Mouse (Mus musculus) forebrain, embryonic 14.5 days (tissue): ENCODE data around the gene Clasp2. TPM values are rescaled to one million over a fixed set of nuclear protein-coding genes. Genes with fewer than 3 reads are reported as not detected.

ENCODE experiments used
- ATAC-seq: fragments of 200-750 bp; cut with Nextera tagmentation; 2 replicates; pipeline ENCODE4 v1.8.0; 2017; ENCODE audit warnings: mild to moderate bottlenecking, moderate library complexity
- DNase-seq: peaks from one replicate; pipeline ENCODE4 v3.0.0-alpha.2; 2015; ENCODE audit warnings: low spot score
- H3K27ac ChIP-seq: fragments of 300-500 bp; sonication (generic); 2 replicates; pipeline ENCODE4 v1.5.1; 2014; ENCODE audit warnings: low read depth, mild to moderate bottlenecking, control low read depth, low read length, moderate library complexity
- H3K27me3 ChIP-seq: fragments of 300-500 bp; sonication (generic); replicated peaks from 2 replicates; pipeline ENCODE4 v1.6.1; 2014; ENCODE audit warnings: low read length, control low read depth, mixed read lengths; ENCODE audit not compliant: control insufficient read depth, insufficient read depth
- H3K36me3 ChIP-seq: fragments of 300-500 bp; sonication (generic); 2 replicates; pipeline ENCODE4 v1.6.1; 2014; ENCODE audit warnings: low read length, control low read depth; ENCODE audit not compliant: control insufficient read depth, insufficient read depth
- H3K4me1 ChIP-seq: fragments of 300-500 bp; sonication (generic); 2 replicates; pipeline ENCODE4 v1.6.1; 2014; ENCODE audit warnings: antibody characterized with exemption, low read length, control low read depth; ENCODE audit not compliant: control insufficient read depth, insufficient read depth
- H3K4me2 ChIP-seq: fragments of 300-500 bp; sonication (generic); 2 replicates; pipeline ENCODE4 v1.6.1; 2014; ENCODE audit warnings: mild to moderate bottlenecking, control low read depth, low read length
- H3K4me3 ChIP-seq: fragments of 300-500 bp; sonication (generic); 2 replicates; pipeline ENCODE4 v1.5.1; 2014; ENCODE audit warnings: low read depth, low read length, control low read depth
- H3K9ac ChIP-seq: fragments of 300-500 bp; sonication (generic); 2 replicates; pipeline ENCODE4 v1.6.1; 2014; ENCODE audit warnings: mild to moderate bottlenecking, low read length, control low read depth, moderate library complexity
- H3K9me3 ChIP-seq: fragments of 300-500 bp; sonication (generic); replicated peaks from 2 replicates; pipeline ENCODE4 v1.6.1; 2016; ENCODE audit warnings: low read length, control low read depth, mixed read lengths; ENCODE audit not compliant: control insufficient read depth
- WGBS: fragments of 180-500 bp; shearing (Covaris S2); extraction: QIAGEN DNeasy Blood & Tissue Kit; methylation state at CpG from one replicate; pipeline ENCODE4 v1.1.7; 2014; 5-methylcytosine and 5-hydroxymethylcytosine counted together
- polyA plus RNA-seq: library from polyadenylated mRNA; unstranded; fragments of >200 nt; fragmentation: Nextera tagmentation; extraction: Ambion mirVana; gene quantifications from 2 replicates; pipeline ENCODE4 v1.2.1, GENCODE M21; 2014

Gene Clasp2
- polyA plus RNA-seq, 1 experiment from 2014 or later: 86.2 TPM

DNA sequence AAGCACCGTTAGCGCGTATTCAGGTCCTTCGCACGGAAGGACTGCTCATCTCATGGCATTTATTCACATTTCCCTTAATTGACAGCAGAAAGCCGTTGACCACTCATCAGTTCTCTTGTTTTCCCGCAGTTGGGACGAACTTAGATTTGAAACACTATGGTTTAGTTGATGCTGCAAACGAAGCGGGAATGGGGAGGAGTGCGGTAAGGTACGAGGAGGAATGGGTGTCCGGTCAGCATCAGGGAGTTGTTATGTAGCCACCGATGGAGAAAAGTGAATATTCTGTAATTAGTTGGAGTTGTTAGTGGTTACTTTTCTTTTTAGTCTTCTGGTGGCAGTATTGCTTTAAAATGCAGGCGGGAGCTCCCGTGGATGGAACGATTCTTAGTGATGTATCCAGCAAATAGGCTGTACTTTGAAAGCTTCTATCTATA lies 1.1 kb downstream of the Clasp2 start:
- H3K9ac ChIP-seq: peak overlapping the region; percentile 76
- peak overlapping the region; percentile 79 for H3K4me2 ChIP-seq
- no peak for ATAC-seq
- no peaks in the 10 kb centered on the region for H3K27me3 ChIP-seq
- DNase-seq: peak; percentile 76
- WGBS: 2% methylated on average over 17 of the region's 17 CpGs
- peak overlapping the region; percentile 92 for H3K4me3 ChIP-seq
- no peaks in the 10 kb centered on the region for H3K36me3 ChIP-seq
- H3K4me1 ChIP-seq: peaks cover 4% of the 10 kb centered on the region; the same call in 1 of the 2 replicates
- no peak overlapping the region for H3K27ac ChIP-seq
- H3K9me3 ChIP-seq: no peaks in the 10 kb centered on the region

DNA sequence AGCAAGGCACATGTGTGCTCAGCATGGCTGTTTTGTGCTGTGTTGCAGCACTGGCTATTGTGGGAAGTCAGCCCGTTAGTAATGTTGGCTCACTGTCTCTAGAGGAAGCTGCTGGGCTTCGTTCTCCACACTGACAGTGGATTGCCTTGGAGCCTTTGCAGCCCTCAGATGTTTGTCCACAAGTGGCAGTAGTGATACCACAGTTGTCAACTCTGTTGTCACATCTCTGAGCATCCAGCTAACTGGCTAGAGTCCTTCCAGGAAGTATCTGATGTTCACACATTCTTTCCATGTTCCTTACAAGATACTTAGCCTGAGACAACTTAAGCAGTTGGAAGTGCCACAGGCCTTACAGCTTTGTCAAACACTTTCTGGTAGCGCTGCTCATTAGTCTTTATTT lies 2.0 kb downstream of the Clasp2 start:
- ATAC-seq: no peak
- Histone ChIP-seq H3K27me3 (no peaks in the 10 kb centered on the region), H3K4me1 (peaks cover 4% of the 10 kb centered on the region; the same call in 1 of the 2 replicates), H3K36me3 (no peaks in the 10 kb centered on the region), H3K4me3 (no peak overlapping the region), H3K9me3 (no peaks in the 10 kb centered on the region), H3K27ac (no peak overlapping the region), H3K4me2 (no peak overlapping the region; the same call in 1 of the 2 replicates), H3K9ac (no peak overlapping the region)
- no peak for DNase-seq
- 41% methylated on average over 3 of the region's 3 CpGs for WGBS

DNA sequence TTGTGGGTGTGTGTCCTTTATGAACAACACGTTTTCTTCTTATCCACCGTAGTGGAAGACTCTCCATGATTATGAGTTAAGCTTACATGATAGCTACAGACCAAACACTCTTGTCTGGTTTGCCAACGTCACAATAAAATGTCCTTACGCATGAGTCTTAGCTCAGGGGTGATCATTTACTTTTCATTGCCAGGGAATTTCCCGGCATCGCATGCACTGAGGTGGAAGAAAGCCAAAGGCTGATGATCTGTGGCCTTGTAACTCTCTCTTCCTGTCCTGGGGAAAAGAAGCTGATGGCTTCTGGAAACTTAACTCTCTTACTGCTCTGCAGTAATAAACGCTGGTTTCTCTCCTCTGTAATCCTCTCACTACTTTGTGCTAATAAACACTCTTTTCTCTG lies 8.1 kb downstream of the Clasp2 start:
- Histone ChIP-seq H3K9ac (no peak overlapping the region), H3K27me3 (no peaks in the 10 kb centered on the region), H3K9me3 (no peaks in the 10 kb centered on the region), H3K4me3 (no peak overlapping the region), H3K27ac (no peak overlapping the region), H3K36me3 (no peaks in the 10 kb centered on the region), H3K4me2 (no peak overlapping the region), H3K4me1 (no peaks in the 10 kb centered on the region)
- WGBS: 43% methylated on average over 7 of the region's 7 CpGs
- DNase-seq (no peak), ATAC-seq (no peak)

DNA sequence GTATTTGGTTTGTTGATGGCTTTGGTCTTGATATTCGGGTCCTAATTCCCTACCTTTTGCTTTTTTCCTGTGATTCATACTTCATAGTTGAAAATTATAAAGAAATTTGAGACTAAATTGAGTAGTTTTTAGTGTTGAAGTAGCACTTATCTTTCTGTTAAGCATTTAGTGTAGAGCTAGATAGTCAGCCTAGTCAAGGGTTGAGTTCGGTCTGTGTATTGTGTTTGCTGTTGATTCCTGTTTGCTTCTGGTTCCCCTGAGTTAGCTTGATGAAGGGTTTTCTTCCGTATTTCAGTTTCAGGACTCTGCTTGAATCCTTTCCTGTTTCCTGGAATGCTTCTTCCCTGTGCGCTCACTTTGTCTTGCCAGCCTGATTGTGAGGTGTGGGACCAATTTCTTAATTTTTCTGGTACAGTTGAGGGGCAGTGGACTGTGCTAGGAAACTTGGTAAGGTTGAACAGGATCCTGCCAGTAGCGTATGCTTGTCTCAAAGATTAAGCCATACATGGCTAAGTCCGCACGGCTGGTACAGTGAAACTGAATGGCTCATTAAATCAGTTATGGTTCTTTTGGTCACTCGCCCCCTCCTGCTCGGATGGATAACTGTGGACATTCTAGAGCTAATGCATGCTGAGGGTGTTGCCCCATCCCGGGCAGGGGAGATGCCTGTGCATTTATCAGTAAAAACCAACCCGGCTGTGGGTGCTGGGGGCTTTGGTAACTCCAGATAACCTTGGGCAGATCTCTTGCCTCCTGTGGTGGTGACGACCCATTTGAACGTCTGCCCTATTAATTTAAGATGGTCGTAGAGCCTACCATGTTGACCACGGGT lies 14.8 kb downstream of the Clasp2 start:
- 86% methylated on average over 15 of the region's 15 CpGs for WGBS
- no peak overlapping the region for H3K4me3 ChIP-seq
- no peak overlapping the region for H3K27ac ChIP-seq
- no peaks in the 10 kb centered on the region for H3K27me3 ChIP-seq
- peaks cover 2% of the 10 kb centered on the region; the same call in 1 of the 2 replicates for H3K4me1 ChIP-seq
- no peaks in the 10 kb centered on the region for H3K9me3 ChIP-seq
- H3K4me2 ChIP-seq: no peak overlapping the region
- H3K9ac ChIP-seq: no peak overlapping the region
- H3K36me3 ChIP-seq: no peaks in the 10 kb centered on the region
- DNase-seq (no peak), ATAC-seq (no peak)

DNA sequence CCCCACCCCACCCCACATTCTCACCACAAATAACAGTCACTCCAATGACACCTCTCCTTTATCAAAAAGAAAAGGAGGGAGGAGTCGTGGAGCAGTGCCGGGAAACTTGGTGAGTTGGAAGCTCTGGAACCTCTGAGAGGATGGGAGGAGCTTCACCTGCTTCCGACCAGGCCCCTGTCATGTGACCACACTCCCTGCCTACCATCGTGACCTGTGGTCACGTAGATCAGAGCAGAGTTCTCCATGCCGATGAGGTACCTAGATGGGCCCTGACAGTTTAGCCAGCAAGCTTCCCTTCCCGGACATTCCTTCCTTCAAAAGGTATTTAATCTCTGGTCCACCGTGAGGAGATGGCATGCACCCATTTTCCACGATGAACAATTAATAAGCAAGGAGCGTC lies 17.2 kb downstream of the Clasp2 start:
- no peaks in the 10 kb centered on the region for H3K9me3 ChIP-seq
- WGBS: 95% methylated on average over 10 of the region's 10 CpGs
- ATAC-seq (no peak), DNase-seq (no peak)
- H3K4me3 ChIP-seq: no peak overlapping the region
- H3K9ac ChIP-seq: no peak overlapping the region
- H3K36me3 ChIP-seq: no peaks in the 10 kb centered on the region
- H3K27me3 ChIP-seq: no peaks in the 10 kb centered on the region
- H3K27ac ChIP-seq: no peak overlapping the region
- no peak overlapping the region for H3K4me2 ChIP-seq
- peaks cover 2% of the 10 kb centered on the region; the same call in 1 of the 2 replicates for H3K4me1 ChIP-seq

DNA sequence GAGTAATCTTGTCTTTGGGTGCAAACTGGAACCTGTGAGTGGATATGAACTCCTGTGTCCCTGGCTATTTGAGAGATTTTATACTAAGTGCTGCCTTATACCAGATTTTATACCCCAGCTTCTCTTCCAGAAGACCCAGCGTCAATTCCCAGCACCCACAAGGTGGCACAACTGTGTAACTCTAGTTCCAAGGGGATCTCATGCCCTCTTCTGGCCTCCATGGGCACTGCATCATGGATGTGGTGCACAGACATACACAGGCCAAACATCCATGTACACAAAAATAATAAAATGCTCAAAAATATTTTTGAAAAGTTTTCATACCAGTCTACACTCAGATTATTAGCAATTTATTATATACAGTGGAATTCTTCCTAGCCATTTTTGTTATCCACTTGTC lies 18.4 kb downstream of the Clasp2 start:
- Histone ChIP-seq H3K4me1 (peaks cover 2% of the 10 kb centered on the region; the same call in 1 of the 2 replicates), H3K27ac (no peak overlapping the region), H3K4me2 (no peak overlapping the region), H3K4me3 (no peak overlapping the region), H3K36me3 (no peaks in the 10 kb centered on the region), H3K9ac (no peak overlapping the region), H3K9me3 (no peaks in the 10 kb centered on the region), H3K27me3 (no peaks in the 10 kb centered on the region)
- WGBS: 97% methylated on average over 1 of the region's 1 CpGs
- DNase-seq (no peak), ATAC-seq (no peak)

DNA sequence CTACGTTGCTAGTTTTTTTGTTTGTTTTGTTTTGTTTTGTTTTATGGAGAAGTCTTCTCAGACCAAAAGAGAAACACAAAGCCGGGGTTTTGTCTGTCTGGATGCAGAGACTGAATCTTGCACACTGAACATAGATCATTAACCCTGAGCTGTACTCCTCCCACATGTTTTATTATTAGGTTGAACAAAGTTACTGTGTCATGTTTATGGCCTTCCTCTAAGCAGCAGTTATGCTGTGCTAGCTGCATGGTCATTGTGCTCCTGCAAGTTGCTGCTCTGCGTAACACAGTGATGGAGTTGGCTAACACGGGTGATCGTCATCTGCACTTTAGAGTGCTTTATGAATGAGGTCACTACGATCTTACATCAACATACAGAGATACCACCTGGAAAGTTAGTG lies 21.1 kb downstream of the Clasp2 start:
- Histone ChIP-seq H3K9me3 (no peaks in the 10 kb centered on the region), H3K36me3 (no peaks in the 10 kb centered on the region), H3K4me1 (no peaks in the 10 kb centered on the region), H3K27ac (no peak overlapping the region), H3K9ac (no peak overlapping the region), H3K4me3 (no peak overlapping the region), H3K27me3 (no peaks in the 10 kb centered on the region), H3K4me2 (no peak overlapping the region)
- WGBS: 92% methylated on average over 6 of the region's 6 CpGs
- no peak for DNase-seq
- ATAC-seq: no peak

DNA sequence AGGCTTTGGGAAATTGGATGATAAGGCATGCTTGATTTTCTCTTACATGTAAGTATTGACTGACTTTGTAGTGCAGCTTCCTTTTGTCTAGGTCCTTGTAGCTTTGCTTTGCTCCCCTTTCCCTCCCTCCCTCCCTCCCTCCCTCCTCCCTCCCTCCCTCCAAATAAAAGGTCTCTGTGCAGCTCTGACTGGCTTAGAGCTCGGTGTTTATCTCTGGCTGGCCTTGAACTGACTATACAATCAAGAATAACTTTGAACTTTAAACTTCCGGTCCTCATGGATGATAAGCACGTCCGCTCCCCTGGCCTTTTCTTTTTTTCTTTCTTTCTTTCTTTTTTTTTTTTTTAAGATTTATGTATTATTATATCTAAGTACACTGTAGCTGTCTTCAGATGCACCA lies 21.9 kb downstream of the Clasp2 start:
- DNase-seq (no peak), ATAC-seq (no peak)
- H3K27me3 ChIP-seq: no peaks in the 10 kb centered on the region
- no peak overlapping the region for H3K4me3 ChIP-seq
- H3K4me1 ChIP-seq: no peaks in the 10 kb centered on the region
- H3K36me3 ChIP-seq: no peaks in the 10 kb centered on the region
- H3K9me3 ChIP-seq: no peaks in the 10 kb centered on the region
- H3K27ac ChIP-seq: no peak overlapping the region
- H3K4me2 ChIP-seq: no peak overlapping the region
- H3K9ac ChIP-seq: no peak overlapping the region
- WGBS: 92% methylated on average over 4 of the region's 4 CpGs

DNA sequence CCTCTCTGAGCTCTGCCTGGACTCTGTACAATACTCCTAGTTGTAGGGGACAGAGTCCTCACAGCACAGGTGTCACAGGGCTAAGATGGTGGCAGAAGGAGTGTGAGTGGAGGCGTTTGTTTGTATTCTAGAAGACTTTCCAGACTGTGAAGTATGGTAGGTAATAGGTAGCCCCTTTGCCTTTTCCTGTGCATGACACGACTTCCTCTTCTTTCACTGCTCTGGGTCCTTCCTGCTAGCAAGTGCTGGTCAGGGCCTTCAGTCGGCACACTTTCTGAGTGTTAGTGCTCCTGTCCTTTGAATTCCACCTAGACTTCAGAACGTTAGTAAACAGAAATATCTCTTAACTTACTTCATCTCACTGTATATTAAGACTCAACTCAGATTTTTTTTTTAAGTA lies 29.4 kb downstream of the Clasp2 start:
- Histone ChIP-seq H3K4me3 (no peak overlapping the region), H3K4me2 (no peak overlapping the region), H3K27ac (no peak overlapping the region), H3K9ac (no peak overlapping the region), H3K27me3 (no peaks in the 10 kb centered on the region), H3K4me1 (no peaks in the 10 kb centered on the region), H3K9me3 (no peaks in the 10 kb centered on the region), H3K36me3 (0 out of 2 replicates have a peak, but pooled peaks cover 3% of the 10 kb centered on the region)
- ATAC-seq (no peak), DNase-seq (no peak)
- 86% methylated on average over 4 of the region's 4 CpGs for WGBS
